Mouse (Mus musculus): ENCODE results near the gene Arhgdia. TPM values are rescaled to one million over a fixed set of nuclear protein-coding genes. Genes with fewer than 3 reads are reported as not detected.
"Not testable (repeated sequence)": the region's sequence is repeated elsewhere in the genome, so short reads cannot be mapped to it uniquely, and the experiment has no call there.

Gene Arhgdia
- polyA plus RNA-seq, 2 experiments: 172 to 191 TPM

DNA sequence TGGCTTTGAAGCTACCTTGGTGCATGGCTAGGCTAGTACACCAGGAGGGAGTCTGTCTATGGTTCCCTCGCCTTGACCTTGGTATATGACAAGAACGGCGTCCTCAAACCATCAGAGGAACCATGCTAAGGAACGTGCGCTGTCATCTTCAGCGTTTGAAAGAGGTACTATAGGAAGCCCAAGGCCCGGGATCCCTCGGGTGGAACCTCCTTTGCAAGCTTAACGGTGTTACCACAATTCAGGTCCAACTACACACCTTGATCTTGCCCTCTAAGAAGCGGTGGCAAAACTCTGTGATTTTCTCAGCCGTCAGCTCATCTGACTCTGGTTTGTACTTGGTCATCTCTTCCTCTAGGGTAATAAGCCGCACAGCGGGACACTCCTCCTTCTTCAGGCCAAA is 18.5 kb downstream of the Arhgdia start:
- Histone ChIP-seq H3K4me1 (replicated peaks; ENCODE audit: control insufficient read depth in 2 of 2, insufficient read depth in 2 of 2, low read length in 1 of 2) (no peaks in the 10 kb centered on the region), H3K27ac (no peak overlapping the region), H3K27me3 (ENCODE audit: control insufficient read depth, insufficient read depth, low read length) (no peaks in the 10 kb centered on the region), H3K9me3 (ENCODE audit: control insufficient read depth, low read length) (no peaks in the 10 kb centered on the region), H3K4me2 (ENCODE audit: low read depth) (no peak overlapping the region), H3K4me3 (ENCODE audit: insufficient read depth in 1 of 2, low read depth in 2 of 2, low read length in 2 of 2) (no peak overlapping the region), H3K9ac (replicated peaks) (no peak overlapping the region), H3K36me3 (replicated peaks; ENCODE audit: control insufficient read depth, insufficient read depth, low read depth) (peaks cover 73% of the 10 kb centered on the region)
- DNase-seq (ENCODE audit: low read depth in 3 of 3, low spot score in 3 of 3): no peak
- TF ChIP-seq EP300 (IDR thresholded peaks at IDR 0.05; ENCODE audit: low read depth) (no peak), CTCF (IDR thresholded peaks at IDR 0.05; ENCODE audit: low read depth) (no peak)
- ATAC-seq (ENCODE audit: insufficient read depth): no peak
- 91% methylated on average over 13 of the region's 13 CpGs for WGBS (ENCODE audit: insufficient replicate concordance)

DNA sequence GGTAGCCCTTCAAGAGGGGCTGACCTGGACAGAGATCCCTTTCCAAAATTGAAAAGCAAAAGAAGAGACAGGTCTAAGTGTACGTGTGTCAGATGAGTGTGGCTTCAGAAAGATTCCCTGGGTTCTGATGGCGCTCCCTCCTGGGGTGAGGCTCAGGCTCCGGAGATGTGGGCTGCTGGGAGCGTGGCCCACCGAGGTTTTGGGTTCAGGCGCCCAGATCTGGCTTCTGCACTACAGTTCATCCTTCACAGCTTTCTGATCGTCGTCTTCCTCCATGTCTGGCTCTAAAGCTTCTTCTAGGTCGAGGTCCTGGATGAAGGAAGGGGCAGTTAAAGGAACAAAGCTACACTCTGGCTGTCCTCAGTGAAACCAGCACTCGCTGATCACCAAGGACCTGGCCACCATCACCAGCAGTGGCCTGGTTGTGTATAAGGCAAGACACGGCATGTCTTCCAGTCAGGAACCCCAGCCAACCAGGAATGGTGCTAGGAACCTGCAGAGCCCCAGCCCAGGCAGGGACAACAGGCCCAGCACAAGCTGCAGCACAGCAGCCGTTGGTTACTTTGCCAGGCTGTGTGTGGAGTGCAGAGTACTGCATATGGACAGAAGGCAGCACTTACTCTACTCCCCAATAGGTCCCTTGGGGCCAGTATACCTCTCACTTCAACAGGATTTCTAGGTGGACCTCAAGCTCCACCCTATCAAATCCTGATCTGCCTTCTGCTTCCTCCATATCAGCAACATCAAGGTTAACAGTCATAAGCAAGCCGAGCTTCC is 20.3 kb downstream of the Arhgdia start:
- no peak overlapping the region for H3K4me2 ChIP-seq (ENCODE audit: low read depth)
- no peak overlapping the region for H3K27ac ChIP-seq
- WGBS (ENCODE audit: insufficient replicate concordance): 78% methylated on average over 13 of the region's 13 CpGs
- no peak for TF ChIP-seq CTCF (IDR thresholded peaks at IDR 0.05; ENCODE audit: low read depth)
- no peak for TF ChIP-seq EP300 (IDR thresholded peaks at IDR 0.05; ENCODE audit: low read depth)
- no peaks in the 10 kb centered on the region for H3K9me3 ChIP-seq (ENCODE audit: control insufficient read depth, low read length)
- no peak overlapping the region for H3K9ac ChIP-seq (replicated peaks)
- H3K36me3 ChIP-seq (replicated peaks; ENCODE audit: control insufficient read depth, insufficient read depth, low read depth): peaks cover 57% of the 10 kb centered on the region
- H3K27me3 ChIP-seq (ENCODE audit: control insufficient read depth, insufficient read depth, low read length): no peaks in the 10 kb centered on the region
- H3K4me3 ChIP-seq (ENCODE audit: insufficient read depth in 1 of 2, low read depth in 2 of 2, low read length in 2 of 2): no peak overlapping the region
- no peak for ATAC-seq (ENCODE audit: insufficient read depth)
- DNase-seq (ENCODE audit: low read depth in 3 of 3, low spot score in 3 of 3): no peak
- H3K4me1 ChIP-seq (replicated peaks; ENCODE audit: control insufficient read depth in 2 of 2, insufficient read depth in 2 of 2, low read length in 1 of 2): no peaks in the 10 kb centered on the region

DNA sequence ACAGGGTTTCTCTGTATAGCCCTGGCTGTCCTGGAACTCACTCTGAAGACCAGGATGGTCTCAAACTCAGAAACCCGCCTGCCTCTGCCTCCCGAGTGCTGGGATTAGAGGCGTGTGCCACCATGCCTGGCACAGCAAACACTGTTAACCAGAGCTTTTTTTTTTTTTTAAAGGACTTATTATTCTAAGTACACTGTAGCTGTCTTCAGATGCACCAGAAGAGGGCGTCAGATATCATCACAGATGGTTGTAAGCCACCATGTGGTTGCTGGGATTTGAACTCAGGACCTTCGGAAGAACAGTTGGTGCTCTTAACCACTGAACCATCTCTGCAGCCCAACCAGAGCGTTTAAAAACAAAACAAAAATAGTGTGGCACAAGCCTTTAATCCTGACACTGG is 22.6 kb downstream of the Arhgdia start:
- H3K4me1 ChIP-seq (replicated peaks; ENCODE audit: control insufficient read depth in 2 of 2, insufficient read depth in 2 of 2, low read length in 1 of 2); H3K9me3 ChIP-seq (ENCODE audit: control insufficient read depth, low read length); ATAC-seq (ENCODE audit: insufficient read depth); DNase-seq (ENCODE audit: low read depth in 3 of 3, low spot score in 3 of 3); H3K27ac ChIP-seq; H3K9ac ChIP-seq (replicated peaks); H3K4me3 ChIP-seq (ENCODE audit: insufficient read depth in 1 of 2, low read depth in 2 of 2, low read length in 2 of 2); H3K4me2 ChIP-seq (ENCODE audit: low read depth); H3K27me3 ChIP-seq (ENCODE audit: control insufficient read depth, insufficient read depth, low read length): not testable (repeated sequence)
- peaks cover 37% of the 10 kb centered on the region for H3K36me3 ChIP-seq (replicated peaks; ENCODE audit: control insufficient read depth, insufficient read depth, low read depth)
- 68% methylated on average over 6 of the region's 6 CpGs for WGBS (ENCODE audit: insufficient replicate concordance)

- ATAC-seq (ENCODE audit: insufficient read depth) (no peak), DNase-seq (ENCODE audit: low read depth in 3 of 3, low spot score in 3 of 3) (no peak)
- Histone ChIP-seq H3K36me3 (replicated peaks; ENCODE audit: control insufficient read depth, insufficient read depth, low read depth) (peaks cover 2% of the 10 kb centered on the region), H3K4me1 (replicated peaks; ENCODE audit: control insufficient read depth in 2 of 2, insufficient read depth in 2 of 2, low read length in 1 of 2) (peaks cover 0 to 4% of the 10 kb centered on the region in 2 experiments; a peak in 1 of 4 replicates), H3K4me2 (ENCODE audit: low read depth) (no peak overlapping the region), H3K9ac (replicated peaks) (no peak overlapping the region), H3K4me3 (ENCODE audit: insufficient read depth in 1 of 2, low read depth in 2 of 2, low read length in 2 of 2) (no peak overlapping the region), H3K27me3 (ENCODE audit: control insufficient read depth, insufficient read depth, low read length) (no peaks in the 10 kb centered on the region), H3K27ac (no peak overlapping the region), H3K9me3 (ENCODE audit: control insufficient read depth, low read length) (no peaks in the 10 kb centered on the region)
- WGBS (ENCODE audit: insufficient replicate concordance): 37% methylated on average over 2 of the region's 2 CpGs
- no peak for TF ChIP-seq EP300 (IDR thresholded peaks at IDR 0.05; ENCODE audit: low read depth)
Observed at GRCm38 (mm10) chr11:120555260-120555659, 26.2 kb downstream of the Arhgdia start.

DNA sequence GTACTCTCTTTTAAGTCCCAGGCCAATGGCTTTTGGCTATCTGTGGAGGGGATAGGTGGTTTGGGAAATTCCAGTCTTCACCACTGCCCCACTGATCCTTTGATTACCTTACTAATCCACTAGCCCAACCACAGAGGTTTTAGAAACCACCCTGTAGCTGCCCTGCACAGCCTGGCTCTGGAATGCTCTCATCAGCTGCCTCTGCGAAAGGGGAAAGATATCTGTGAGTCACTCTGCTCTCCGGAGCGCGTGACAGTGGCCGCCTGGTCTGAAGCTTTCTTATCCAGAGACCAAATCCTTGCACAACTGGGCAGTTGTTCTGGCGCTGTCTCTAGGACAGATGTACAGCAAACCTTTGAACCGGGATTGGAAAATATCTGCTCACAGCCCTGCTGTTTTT is 26.6 kb downstream of the Arhgdia start:
- Histone ChIP-seq H3K27ac (no peak overlapping the region), H3K9ac (replicated peaks) (no peak overlapping the region), H3K4me1 (replicated peaks; ENCODE audit: control insufficient read depth in 2 of 2, insufficient read depth in 2 of 2, low read length in 1 of 2) (peaks cover 2 to 8% of the 10 kb centered on the region in 2 experiments; a peak in 3 of 4 replicates), H3K36me3 (replicated peaks; ENCODE audit: control insufficient read depth, insufficient read depth, low read depth) (no peaks in the 10 kb centered on the region; the same call in 1 of the 2 replicates), H3K4me3 (ENCODE audit: insufficient read depth in 1 of 2, low read depth in 2 of 2, low read length in 2 of 2) (no peak overlapping the region), H3K4me2 (ENCODE audit: low read depth) (no peak overlapping the region), H3K27me3 (ENCODE audit: control insufficient read depth, insufficient read depth, low read length) (no peaks in the 10 kb centered on the region), H3K9me3 (ENCODE audit: control insufficient read depth, low read length) (no peaks in the 10 kb centered on the region)
- 58% methylated on average over 7 of the region's 7 CpGs for WGBS (ENCODE audit: insufficient replicate concordance)
- no peak for TF ChIP-seq CTCF (IDR thresholded peaks at IDR 0.05; ENCODE audit: low read depth)
- TF ChIP-seq EP300 (IDR thresholded peaks at IDR 0.05; ENCODE audit: low read depth): no peak
- no peak for ATAC-seq (ENCODE audit: insufficient read depth)
- DNase-seq (ENCODE audit: low read depth in 3 of 3, low spot score in 3 of 3): no peak

Measured in liver, embryonic 14.5 days (tissue).